Mouse (Mus musculus) midbrain, embryonic 16.5 days (tissue): ENCODE measurements at regions not wholly inside any gene's neighbourhood (a gene's known extent, or its start where the extent isn't known, plus 50 kb on each side); places are given as distances from the start of the nearest gene placed in this dataset.
A peak's percentile ranks its signal among the peaks of the same experiment; 100 is the strongest.

Experiments
- ATAC-seq: fragments of 200-750 bp; cut with Nextera tagmentation; 2 replicates; pipeline ENCODE4 v1.8.0; 2017; ENCODE audit warnings: moderate TSS enrichment
- H3K27ac ChIP-seq: fragments of 300-500 bp; sonication (generic); 2 replicates; pipeline ENCODE4 v1.5.1; 2014; ENCODE audit warnings: mild to moderate bottlenecking, low read length, mixed read lengths
- H3K27me3 ChIP-seq: fragments of 300-500 bp; sonication (generic); 2 replicates; pipeline ENCODE4 v1.6.1; 2014; ENCODE audit warnings: low read depth, low read length, mixed read lengths; ENCODE audit not compliant: control insufficient read depth, insufficient read depth
- H3K36me3 ChIP-seq: fragments of 300-500 bp; sonication (generic); 2 replicates; pipeline ENCODE4 v1.6.1; 2014; ENCODE audit warnings: mild to moderate bottlenecking, low read length, moderate library complexity, mixed read lengths; ENCODE audit not compliant: control insufficient read depth, insufficient read depth
- H3K4me1 ChIP-seq: fragments of 300-500 bp; sonication (generic); 2 replicates; pipeline ENCODE4 v1.6.1; 2014; ENCODE audit warnings: mild to moderate bottlenecking, low read length, mixed read lengths; ENCODE audit not compliant: control insufficient read depth, insufficient read depth
- H3K4me2 ChIP-seq: fragments of 300-500 bp; sonication (generic); 2 replicates; pipeline ENCODE4 v1.6.1; 2014; ENCODE audit warnings: mild to moderate bottlenecking, low read length, mixed read lengths
- H3K4me3 ChIP-seq: fragments of 300-500 bp; sonication (generic); 2 replicates; pipeline ENCODE4 v1.5.1; 2014; ENCODE audit warnings: low read depth, mild to moderate bottlenecking, low read length, moderate library complexity, mixed read lengths
- H3K9ac ChIP-seq: fragments of 300-500 bp; sonication (generic); 2 replicates; pipeline ENCODE4 v1.6.1; 2014; ENCODE audit warnings: low read depth, low read length, mixed read lengths
- H3K9me3 ChIP-seq: fragments of 300-500 bp; sonication (generic); replicated peaks from 2 replicates; pipeline ENCODE4 v1.6.1; 2014; ENCODE audit warnings: mild to moderate bottlenecking, low read length, mixed read lengths; ENCODE audit not compliant: control insufficient read depth, poor library complexity, severe bottlenecking
- WGBS: fragments of 180-500 bp; shearing (Covaris S2); extraction: QIAGEN DNeasy Blood & Tissue Kit; methylation state at CpG from one replicate; pipeline ENCODE4 v1.1.7; 2014; 5-methylcytosine and 5-hydroxymethylcytosine counted together

GRCm38 (mm10) chr9:47354866-47355265 lies 175.1 kb upstream of the Cadm1 start:
- Histone ChIP-seq H3K4me3 (no peak overlapping the region), H3K4me2 (no peak overlapping the region), H3K27ac (no peak overlapping the region), H3K9me3 (no peaks in the 10 kb centered on the region), H3K4me1 (peaks cover 18% of the 10 kb centered on the region), H3K36me3 (no peaks in the 10 kb centered on the region), H3K9ac (no peak overlapping the region), H3K27me3 (no peaks in the 10 kb centered on the region)
- ATAC-seq = no peak
- WGBS = 87% methylated on average over 9 of the region's 9 CpGs

DNA sequence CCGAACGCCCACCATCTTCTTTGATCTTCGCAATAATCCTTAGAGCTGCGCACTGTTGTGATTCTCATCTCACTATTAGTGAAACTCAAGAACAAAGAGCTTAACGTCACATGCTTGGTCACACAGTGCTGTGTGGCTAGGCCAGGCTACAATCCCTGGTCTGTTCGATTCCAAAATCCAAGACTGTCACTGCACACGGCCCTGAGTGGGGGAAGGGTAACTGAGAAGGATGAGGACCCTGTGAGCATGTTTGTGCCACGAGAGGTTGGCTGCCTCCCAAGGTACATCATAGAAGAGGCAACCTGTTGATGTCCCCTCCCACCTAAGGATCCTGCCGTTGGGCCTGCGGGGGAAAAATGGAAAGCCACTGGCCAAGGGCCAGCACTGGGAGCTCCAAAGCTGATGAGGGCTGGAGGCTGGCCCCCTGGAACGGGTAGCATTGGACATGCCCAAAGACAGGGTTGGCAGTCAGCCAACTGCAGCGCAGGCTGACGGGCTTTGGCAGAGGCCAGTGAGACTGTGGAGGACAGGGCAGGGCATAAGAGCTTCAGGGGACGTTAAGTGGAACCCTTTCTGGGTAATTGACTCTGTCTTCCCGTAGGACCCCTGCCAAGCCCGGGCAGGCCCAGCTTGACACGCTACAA lies 172.1 kb upstream of the Cadm1 start:
- Histone ChIP-seq H3K4me2 (no peak overlapping the region), H3K9ac (no peak overlapping the region)

GRCm38 (mm10) chr9:47358400-47358767 lies 171.6 kb upstream of the Cadm1 start:
- Histone ChIP-seq H3K27ac (no peak overlapping the region), H3K9ac (no peak overlapping the region), H3K36me3 (no peaks in the 10 kb centered on the region), H3K9me3 (no peaks in the 10 kb centered on the region), H3K27me3 (no peaks in the 10 kb centered on the region; the same call in 1 of the 2 replicates), H3K4me2 (no peak overlapping the region), H3K4me3 (no peak overlapping the region), H3K4me1 (peaks cover 15% of the 10 kb centered on the region)
- WGBS = 51% methylated on average over 4 of the region's 4 CpGs
- 0 out of 2 replicates have a peak, but pooled peaks have one; percentile 14 for ATAC-seq

More for the DNA sequence above, 172.1 kb upstream of the Cadm1 start:
- peak; percentile 83 for ATAC-seq
- Histone ChIP-seq H3K27me3 (no peaks in the 10 kb centered on the region; the same call in 1 of the 2 replicates), H3K9me3 (no peaks in the 10 kb centered on the region), H3K4me1 (peaks cover 15% of the 10 kb centered on the region), H3K36me3 (no peaks in the 10 kb centered on the region), H3K4me3 (no peak overlapping the region), H3K27ac (no peak overlapping the region)
- WGBS = 39% methylated on average over 17 of the region's 17 CpGs

- Histone ChIP-seq H3K27ac (no peak overlapping the region), H3K9me3 (no peaks in the 10 kb centered on the region), H3K36me3 (no peaks in the 10 kb centered on the region), H3K9ac (peak overlapping the region; percentile 16; the same call in 1 of the 2 replicates), H3K4me2 (no peak overlapping the region), H3K4me3 (no peak overlapping the region), H3K4me1 (peaks cover 19% of the 10 kb centered on the region), H3K27me3 (peaks cover 5% of the 10 kb centered on the region; the same call in 1 of the 2 replicates)
- no peak for ATAC-seq
- WGBS = 7% methylated on average over 11 of the region's 11 CpGs
These were observed 166.9 kb upstream of the Cadm1 start for GRCm38 (mm10) chr9:47363086-47363485.

DNA sequence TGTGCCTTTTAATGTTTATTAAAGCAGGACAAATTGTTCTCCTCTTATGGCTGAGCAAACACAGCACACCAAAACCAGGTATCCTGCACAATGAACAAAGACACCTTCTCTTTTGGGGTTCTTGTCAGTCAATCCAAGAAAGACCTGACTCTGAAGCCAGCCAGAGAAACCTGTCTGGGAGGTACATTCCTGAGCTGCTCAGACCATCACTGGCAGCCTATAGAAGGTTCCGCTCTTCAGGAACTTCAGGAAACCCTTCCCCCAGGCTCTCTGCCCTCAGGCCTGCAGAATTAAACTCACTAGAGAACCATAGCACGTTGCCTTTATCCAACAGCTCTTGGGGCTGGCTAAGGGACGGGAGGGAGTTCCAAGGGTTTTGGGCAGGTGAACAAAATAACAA lies 165.2 kb upstream of the Cadm1 start:
- 74% methylated on average over 3 of the region's 3 CpGs for whole genome bisulfite sequencing
- no peak overlapping the region for H3K4me3 ChIP-seq
- no peak overlapping the region for H3K27ac ChIP-seq
- no peaks in the 10 kb centered on the region for H3K36me3 ChIP-seq
- no peak overlapping the region for H3K4me2 ChIP-seq
- H3K4me1 ChIP-seq = peaks cover 25% of the 10 kb centered on the region
- no peaks in the 10 kb centered on the region for H3K9me3 ChIP-seq
- no peak overlapping the region for H3K9ac ChIP-seq
- no peak for ATAC-seq
- H3K27me3 ChIP-seq = peaks cover 5% of the 10 kb centered on the region; the same call in 1 of the 2 replicates

GRCm38 (mm10) chr9:47367266-47367957 lies 162.6 kb upstream of the Cadm1 start:
- WGBS = 6% methylated on average over 17 of the region's 17 CpGs
- no peaks in the 10 kb centered on the region for H3K9me3 ChIP-seq
- H3K27me3 ChIP-seq = peaks cover 5% of the 10 kb centered on the region; the same call in 1 of the 2 replicates
- peaks cover 25% of the 10 kb centered on the region for H3K4me1 ChIP-seq
- peak overlapping the region; percentile 53; the same call in 1 of the 2 replicates for H3K9ac ChIP-seq
- ATAC-seq = peak; percentile 68; the same call in 1 of the 2 replicates
- no peaks in the 10 kb centered on the region for H3K36me3 ChIP-seq
- peak overlapping the region; percentile 37 for H3K4me3 ChIP-seq
- no peak overlapping the region for H3K27ac ChIP-seq
- peak overlapping the region; percentile 76 for H3K4me2 ChIP-seq

DNA sequence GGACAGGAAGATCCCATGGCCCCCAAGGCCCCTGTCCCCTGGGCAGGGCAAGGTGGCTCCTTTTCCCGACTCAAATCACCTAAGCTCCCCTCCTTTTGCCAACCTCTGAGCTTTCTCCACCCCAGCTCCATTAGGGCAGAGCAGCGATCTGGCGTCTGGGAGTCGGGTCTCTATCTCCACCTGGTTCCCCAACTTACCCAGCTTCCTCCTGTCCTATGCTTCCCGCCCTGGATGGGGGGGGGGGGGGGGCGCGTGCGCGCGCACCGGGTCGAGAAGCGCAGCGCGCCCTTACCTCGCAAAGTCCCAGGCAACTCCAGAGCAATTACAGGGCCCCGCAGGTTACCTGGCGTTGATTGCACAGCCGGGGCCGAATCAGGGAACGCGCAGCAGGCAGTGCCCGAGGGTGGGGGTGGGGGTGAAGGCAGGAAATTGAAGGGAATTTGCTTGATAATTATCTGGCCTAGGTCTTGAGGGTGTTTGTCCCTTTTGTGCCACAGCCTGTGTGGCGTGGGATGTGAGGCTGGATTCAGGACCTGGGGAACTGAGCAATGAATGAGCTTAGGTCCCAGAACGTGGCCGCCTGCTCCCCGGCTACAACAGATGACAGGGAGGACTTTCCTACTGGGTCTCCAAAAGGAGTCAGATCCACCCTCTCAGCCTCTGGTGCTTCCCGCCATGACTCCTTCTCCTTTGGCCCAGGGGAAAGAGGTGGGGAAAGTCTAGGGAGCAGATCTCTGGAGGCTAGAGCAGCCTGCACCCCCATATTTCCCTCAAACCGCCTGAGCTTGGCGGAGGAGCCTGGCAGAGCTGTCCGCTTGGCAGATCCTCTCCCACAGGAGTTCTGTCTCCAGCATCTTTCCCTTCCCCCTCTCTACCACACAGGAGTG lies 161.7 kb upstream of the Cadm1 start:
- peak overlapping the region; percentile 37 for H3K4me3 ChIP-seq
- peaks cover 5% of the 10 kb centered on the region; the same call in 1 of the 2 replicates for H3K27me3 ChIP-seq
- no peak overlapping the region for H3K27ac ChIP-seq
- ATAC-seq = peak; percentile 60
- peak overlapping the region; percentile 53; the same call in 1 of the 2 replicates for H3K9ac ChIP-seq
- H3K4me2 ChIP-seq = peak overlapping the region; percentile 76
- H3K9me3 ChIP-seq = no peaks in the 10 kb centered on the region
- no peaks in the 10 kb centered on the region for H3K36me3 ChIP-seq
- H3K4me1 ChIP-seq = peaks cover 17% of the 10 kb centered on the region
- WGBS = 7% methylated on average over 28 of the region's 31 CpGs

DNA sequence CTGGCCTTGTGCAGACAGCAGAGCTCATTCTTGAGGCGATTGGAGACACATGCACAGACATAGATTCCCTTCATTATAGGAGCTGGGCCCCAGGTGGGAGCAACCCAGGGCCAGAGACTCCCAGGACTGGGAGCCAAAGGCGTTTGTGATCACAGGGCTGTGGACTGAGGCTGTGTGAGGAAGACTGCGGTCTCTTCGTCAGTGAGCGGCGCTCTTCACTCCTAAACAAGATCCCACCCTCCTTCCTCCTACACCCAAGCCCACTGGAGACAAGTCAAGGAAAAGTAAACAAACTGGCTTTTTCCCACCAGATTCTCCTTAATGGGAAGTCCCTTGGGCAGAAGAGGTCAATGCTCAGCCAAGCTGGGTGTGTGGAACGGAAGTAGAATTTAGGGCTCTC lies 157.7 kb upstream of the Cadm1 start:
- Histone ChIP-seq H3K27ac (no peak overlapping the region), H3K9me3 (no peaks in the 10 kb centered on the region), H3K4me1 (peaks cover 14% of the 10 kb centered on the region), H3K4me3 (no peak overlapping the region), H3K9ac (no peak overlapping the region), H3K4me2 (no peak overlapping the region), H3K27me3 (peaks cover under 1% of the 10 kb centered on the region; the same call in 1 of the 2 replicates), H3K36me3 (no peaks in the 10 kb centered on the region)
- 84% methylated on average over 7 of the region's 7 CpGs for WGBS
- ATAC-seq = no peak
